Mouse (Mus musculus) lung, embryonic 16.5 days (tissue): Measurements from ENCODE around the gene Ctcf. TPM values are rescaled to one million over a fixed set of nuclear protein-coding genes. Genes with fewer than 3 reads are reported as not detected.

Experiments used
- ATAC-seq: fragments of 200-750 bp; cut with Nextera tagmentation; 2 replicates; pipeline ENCODE4 v1.8.0; 2017; ENCODE audit warnings: low read depth, mild to moderate bottlenecking, moderate library complexity
- H3K27ac ChIP-seq: fragments of 300-500 bp; sonication (generic); 2 replicates; pipeline ENCODE4 v1.5.1; 2014; ENCODE audit warnings: mild to moderate bottlenecking, control low read depth, low read length
- H3K27me3 ChIP-seq: fragments of 300-500 bp; sonication (generic); 2 replicates; pipeline ENCODE4 v1.6.1; 2014; ENCODE audit warnings: low read depth, low read length, mixed read lengths; ENCODE audit not compliant: control insufficient read depth, insufficient read depth
- H3K36me3 ChIP-seq: fragments of 300-500 bp; sonication (generic); 2 replicates; pipeline ENCODE4 v1.6.1; 2014; ENCODE audit warnings: low read length; ENCODE audit not compliant: control insufficient read depth, insufficient read depth
- H3K4me1 ChIP-seq: fragments of 300-500 bp; sonication (generic); replicated peaks from 2 replicates; pipeline ENCODE4 v1.6.1; 2014; ENCODE audit warnings: low read length, mixed read lengths; ENCODE audit not compliant: control insufficient read depth, insufficient read depth
- H3K4me2 ChIP-seq: fragments of 300-500 bp; sonication (generic); 2 replicates; pipeline ENCODE4 v1.6.1; 2014; ENCODE audit warnings: low read depth, low read length, control low read depth
- H3K4me3 ChIP-seq: fragments of 300-500 bp; sonication (generic); 2 replicates; pipeline ENCODE4 v1.5.1; 2014; ENCODE audit warnings: mild to moderate bottlenecking, low read length, control low read depth
- H3K9ac ChIP-seq: fragments of 300-500 bp; sonication (generic); 2 replicates; pipeline ENCODE4 v1.6.1; 2014; ENCODE audit warnings: low read length, control low read depth
- H3K9me3 ChIP-seq: fragments of 300-500 bp; sonication (generic); 2 replicates; pipeline ENCODE4 v1.6.1; 2016; ENCODE audit warnings: low read length; ENCODE audit not compliant: control insufficient read depth
- WGBS: fragments of 180-500 bp; shearing (Covaris S2); extraction: QIAGEN DNeasy Blood & Tissue Kit; methylation state at CpG from one replicate; pipeline ENCODE4 v1.1.7; 2014; 5-methylcytosine and 5-hydroxymethylcytosine counted together
- polyA plus RNA-seq: library from polyadenylated mRNA; unstranded; fragments of >200 nt; fragmentation: Nextera tagmentation; extraction: Ambion mirVana; gene quantifications from 2 replicates; pipeline ENCODE4 v1.2.1, GENCODE M21; 2015

The Ctcf gene
- polyA plus RNA-seq, 1 experiment from 2014 or later, result 116 TPM

- no peaks in the 10 kb centered on the region for H3K9me3 ChIP-seq
- ATAC-seq, result peak; percentile 39
- H3K9ac ChIP-seq, result peak within 1 kb of the TSS; percentile 99
- H3K36me3 ChIP-seq, result no peaks in the 10 kb centered on the region
- peaks cover 29% of the 10 kb centered on the region for H3K4me1 ChIP-seq
- H3K4me2 ChIP-seq, result peak within 1 kb of the TSS; percentile 67
- WGBS, result under 1% methylated on average over 54 of the region's 63 CpGs
- no peaks in the 10 kb centered on the region for H3K27me3 ChIP-seq
- H3K4me3 ChIP-seq, result peak within 1 kb of the TSS; percentile 90
- peak within 1 kb of the TSS; percentile 100 for H3K27ac ChIP-seq
Measured at GRCm38 (mm10) chr8:105636963-105637510, 669 bp downstream of the Ctcf start, which contains the start of gene Agrp. Gene Agrp (minus strand): TSS chr8:105637393.

- WGBS, result 0% methylated on average over 11 of the region's 11 CpGs
- Histone ChIP-seq H3K4me3 (peak overlapping the region; percentile 90), H3K4me2 (peak overlapping the region; percentile 64), H3K9me3 (no peaks in the 10 kb centered on the region), H3K27ac (peak overlapping the region; percentile 100), H3K9ac (peak overlapping the region; percentile 99), H3K36me3 (no peaks in the 10 kb centered on the region), H3K27me3 (no peaks in the 10 kb centered on the region), H3K4me1 (peaks cover 29% of the 10 kb centered on the region)
- no peak for ATAC-seq
Measured at GRCm38 (mm10) chr8:105637601-105638041, 1.3 kb downstream of the Ctcf start.

- 76% methylated on average over 4 of the region's 4 CpGs for WGBS
- ATAC-seq, result no peak
- Histone ChIP-seq H3K4me3 (peak overlapping the region; percentile 33; the same call in 1 of the 2 replicates), H3K9ac (peak overlapping the region; percentile 50; the same call in 1 of the 2 replicates), H3K27ac (peak overlapping the region; percentile 45; the same call in 1 of the 2 replicates), H3K27me3 (no peaks in the 10 kb centered on the region), H3K4me2 (peak overlapping the region; percentile 64), H3K4me1 (peaks cover 29% of the 10 kb centered on the region), H3K36me3 (peaks cover 2% of the 10 kb centered on the region; the same call in 1 of the 2 replicates), H3K9me3 (no peaks in the 10 kb centered on the region)
Measured at GRCm38 (mm10) chr8:105638510-105638909, 2.1 kb downstream of the Ctcf start.

- Histone ChIP-seq H3K4me2 (no peak overlapping the region), H3K36me3 (peaks cover 10% of the 10 kb centered on the region; the same call in 1 of the 2 replicates), H3K4me3 (no peak overlapping the region), H3K4me1 (peaks cover 28% of the 10 kb centered on the region), H3K27me3 (no peaks in the 10 kb centered on the region), H3K9ac (no peak overlapping the region), H3K27ac (no peak overlapping the region), H3K9me3 (no peaks in the 10 kb centered on the region)
- ATAC-seq, result no peak
- WGBS, result 79% methylated on average over 1 of the region's 1 CpGs
Measured at GRCm38 (mm10) chr8:105639835-105640234, 3.5 kb downstream of the Ctcf start.

GRCm38 (mm10) chr8:105640511-105640910 is 4.1 kb downstream of the Ctcf start:
- no peak overlapping the region for H3K4me3 ChIP-seq
- WGBS, result 58% methylated on average over 2 of the region's 2 CpGs
- no peaks in the 10 kb centered on the region for H3K27me3 ChIP-seq
- no peak for ATAC-seq
- no peak overlapping the region for H3K27ac ChIP-seq
- no peak overlapping the region for H3K9ac ChIP-seq
- H3K9me3 ChIP-seq, result no peaks in the 10 kb centered on the region
- peaks cover 22% of the 10 kb centered on the region for H3K4me1 ChIP-seq
- H3K4me2 ChIP-seq, result no peak overlapping the region
- peaks cover 14% of the 10 kb centered on the region; the same call in 1 of the 2 replicates for H3K36me3 ChIP-seq

- no peak overlapping the region for H3K27ac ChIP-seq
- no peaks in the 10 kb centered on the region for H3K9me3 ChIP-seq
- ATAC-seq, result no peak
- no peak overlapping the region for H3K4me3 ChIP-seq
- no peak overlapping the region for H3K4me2 ChIP-seq
- no peak overlapping the region for H3K9ac ChIP-seq
- H3K4me1 ChIP-seq, result peaks cover 4% of the 10 kb centered on the region; the same call in 1 of the 2 replicates
- H3K27me3 ChIP-seq, result no peaks in the 10 kb centered on the region
- 86% methylated on average over 1 of the region's 1 CpGs for WGBS
- H3K36me3 ChIP-seq, result peaks cover 15% of the 10 kb centered on the region; the same call in 1 of the 2 replicates
Measured at GRCm38 (mm10) chr8:105645205-105645604, 8.8 kb downstream of the Ctcf start.

- H3K4me2 ChIP-seq, result no peak overlapping the region
- no peak overlapping the region for H3K4me3 ChIP-seq
- no peaks in the 10 kb centered on the region for H3K4me1 ChIP-seq
- ATAC-seq, result no peak
- 92% methylated on average over 1 of the region's 1 CpGs for WGBS
- no peaks in the 10 kb centered on the region for H3K27me3 ChIP-seq
- no peaks in the 10 kb centered on the region for H3K9me3 ChIP-seq
- H3K36me3 ChIP-seq, result peaks cover 20% of the 10 kb centered on the region
- H3K27ac ChIP-seq, result no peak overlapping the region
- H3K9ac ChIP-seq, result no peak overlapping the region
Measured at GRCm38 (mm10) chr8:105648929-105649328, 12.6 kb downstream of the Ctcf start.

GRCm38 (mm10) chr8:105657641-105658040 is 21.3 kb downstream of the Ctcf start:
- Histone ChIP-seq H3K27me3 (no peaks in the 10 kb centered on the region), H3K9ac (no peak overlapping the region), H3K4me3 (no peak overlapping the region), H3K27ac (no peak overlapping the region), H3K4me2 (no peak overlapping the region), H3K9me3 (no peaks in the 10 kb centered on the region), H3K36me3 (peaks cover 7% of the 10 kb centered on the region), H3K4me1 (no peaks in the 10 kb centered on the region)
- no peak for ATAC-seq

GRCm38 (mm10) chr8:105661167-105661566 is 24.8 kb downstream of the Ctcf start:
- H3K4me3 ChIP-seq, result no peak overlapping the region
- no peak overlapping the region for H3K4me2 ChIP-seq
- no peak overlapping the region for H3K9ac ChIP-seq
- no peaks in the 10 kb centered on the region for H3K4me1 ChIP-seq
- no peak; the same call in 1 of the 2 replicates for ATAC-seq
- H3K27me3 ChIP-seq, result no peaks in the 10 kb centered on the region
- H3K27ac ChIP-seq, result no peak overlapping the region
- peaks cover 21% of the 10 kb centered on the region for H3K36me3 ChIP-seq
- H3K9me3 ChIP-seq, result no peaks in the 10 kb centered on the region
- WGBS, result 62% methylated on average over 3 of the region's 3 CpGs
